Mouse (Mus musculus): ENCODE data around the gene Nxph4.

GRCm38 (mm10) chr10:127492118-127492517, 42.2 kb downstream of the Nxph4 start:
- TF ChIP-seq CTCF (IDR thresholded peaks at IDR 0.05; ENCODE audit: low read depth, low read length) (no peak), TAL1 (conservative IDR thresholded peaks at IDR 0.05; ENCODE audit: low read depth, low read length) (no peak), GATA1 (IDR thresholded peaks at IDR 0.05; ENCODE audit: borderline replicate concordance, low read length) (no peak), POLR2AphosphoS5 (IDR thresholded peaks at IDR 0.05; ENCODE audit: insufficient replicate concordance, low read depth, low read length) (no peak)

Data from G1E (cell line).